Mouse (Mus musculus) heart, postnatal 36 days (tissue): ENCODE data around the gene Gm17409. TPM values are rescaled to one million over a fixed set of nuclear protein-coding genes. Genes with fewer than 3 reads are reported as not detected.
A peak's percentile ranks its signal among the peaks of the same experiment; 100 is the strongest.

Source experiments
- DNase-seq, 2 experiments: peaks; one replicate each; pipeline ENCODE4 v3.0.0; 2021 to 2022
- intact Hi-C: fragments of 180-260 bp; cut with DNase I; formaldehyde crosslinking; loops from one replicate; pipeline ENCODE4 v1.15.1; 2025
- total RNA-seq, 2 experiments: library from RNA; stranded (reverse); gene quantifications; 2 replicates each; pipeline ENCODE4 v1.2.3; 2021

The Gm17409 gene
- not detected for total RNA-seq

- DNase-seq, result no peak
- intact Hi-C loops, result loop anchor here (5.0 to 10.0 kb wide), 2 partner anchors 268 to 965 kb away; no protein-coding TSS in a partner anchor
These were observed at the start of gene Gm17409 for GRCm38 (mm10) chr2:58469816-58470215. Gene Gm17409, plus strand, starts transcription at chr2:58470116.

DNA sequence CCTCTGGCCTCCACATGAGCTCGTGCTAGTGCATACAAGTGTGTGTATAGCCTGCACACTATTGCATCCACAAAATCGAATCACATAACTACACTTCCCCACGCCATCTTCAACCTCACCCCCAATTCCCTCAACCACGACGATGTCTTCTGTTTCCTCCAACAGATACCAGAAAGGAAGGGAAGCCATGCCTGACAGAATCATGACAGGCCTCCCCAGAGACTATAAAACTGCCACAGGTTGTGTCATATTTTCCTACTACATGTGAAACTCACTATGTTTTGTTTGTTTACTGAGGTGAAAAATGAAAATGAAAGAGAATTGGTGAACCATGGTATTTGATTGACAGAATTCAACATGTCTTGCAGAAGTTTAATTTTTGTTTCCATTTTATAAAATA is 46.6 kb upstream of the Gm17409 start:
- DNase-seq, result no peak
- intact Hi-C loops, result no loop called here

DNA sequence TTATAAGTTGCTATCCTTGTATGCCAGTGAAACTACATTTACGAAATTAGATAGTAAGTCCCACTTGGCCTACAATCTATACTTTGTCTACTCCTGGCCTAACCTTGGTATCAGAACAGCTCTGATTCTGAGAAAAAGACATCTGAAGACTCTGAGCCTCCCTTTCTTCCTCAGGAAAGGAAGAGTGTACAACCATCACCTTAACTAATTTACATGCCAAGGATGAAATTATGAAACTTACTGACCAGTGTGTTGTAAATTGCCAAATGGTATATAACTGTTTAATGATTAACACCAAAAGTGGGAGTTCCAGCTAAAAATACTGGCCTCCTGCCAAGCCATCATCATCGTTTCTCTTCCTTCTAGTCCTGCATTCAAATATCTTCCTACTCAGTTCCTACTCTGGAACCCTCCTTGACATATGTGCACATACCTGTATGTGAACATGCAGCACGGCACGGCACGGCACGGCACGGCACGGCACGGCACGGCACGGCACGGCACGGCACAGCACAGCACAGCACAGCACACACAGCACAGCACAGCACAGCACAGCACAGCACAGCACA is 44.4 kb upstream of the Gm17409 start:
- DNase-seq, result no peak
- intact Hi-C loops, result no loop called here

GRCm38 (mm10) chr2:58432211-58432610 is 37.7 kb upstream of the Gm17409 start:
- intact Hi-C loops, result no loop called here
- no peak for DNase-seq

- intact Hi-C loops, result no loop called here
- no peak for DNase-seq
These were observed 36.6 kb upstream of the Gm17409 start for GRCm38 (mm10) chr2:58433317-58433716.

- DNase-seq, result no peak
- intact Hi-C loops, result no loop called here
These were observed 35.5 kb upstream of the Gm17409 start for GRCm38 (mm10) chr2:58434438-58434837.

DNA sequence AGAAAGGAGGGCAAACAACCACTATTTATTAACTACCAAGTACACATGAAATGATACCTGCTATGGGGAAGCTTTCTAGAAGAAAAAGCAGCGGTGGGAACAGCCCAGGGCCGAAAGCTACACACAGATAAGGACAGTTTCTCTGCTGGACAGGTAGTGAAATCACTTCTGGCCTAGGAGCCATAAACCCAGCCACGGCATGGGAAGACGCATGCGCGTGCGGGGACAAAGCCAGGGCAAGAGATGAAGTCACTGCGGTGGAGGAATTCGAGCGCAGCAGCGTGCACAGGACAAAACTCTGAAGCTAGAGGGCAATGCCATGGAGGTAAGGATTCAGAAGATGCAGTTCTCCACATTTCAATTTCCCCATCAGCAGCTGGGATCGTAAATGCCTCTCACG is 34.4 kb upstream of the Gm17409 start:
- no peak for DNase-seq
- intact Hi-C loops, result no loop called here

DNA sequence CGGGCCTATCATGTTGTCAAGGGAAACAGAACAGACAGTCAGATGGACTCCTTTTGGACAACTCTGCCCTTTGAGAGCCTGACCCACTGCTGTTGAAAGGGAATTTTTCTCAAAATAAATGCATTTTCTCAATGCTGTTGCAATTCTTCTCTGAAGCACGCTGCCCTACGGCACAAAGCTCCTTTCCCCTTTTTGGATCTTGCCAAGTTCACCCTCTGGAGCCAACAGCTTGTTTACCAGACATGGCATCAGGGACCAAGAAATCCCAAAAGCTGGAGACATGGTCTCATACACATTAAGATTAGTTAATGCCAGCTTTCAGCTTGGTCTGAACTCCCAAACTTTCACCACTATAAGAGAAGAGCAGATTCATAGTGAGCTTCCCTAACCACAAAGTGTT is 33.0 kb upstream of the Gm17409 start:
- no peak for DNase-seq
- intact Hi-C loops, result no loop called here

DNA sequence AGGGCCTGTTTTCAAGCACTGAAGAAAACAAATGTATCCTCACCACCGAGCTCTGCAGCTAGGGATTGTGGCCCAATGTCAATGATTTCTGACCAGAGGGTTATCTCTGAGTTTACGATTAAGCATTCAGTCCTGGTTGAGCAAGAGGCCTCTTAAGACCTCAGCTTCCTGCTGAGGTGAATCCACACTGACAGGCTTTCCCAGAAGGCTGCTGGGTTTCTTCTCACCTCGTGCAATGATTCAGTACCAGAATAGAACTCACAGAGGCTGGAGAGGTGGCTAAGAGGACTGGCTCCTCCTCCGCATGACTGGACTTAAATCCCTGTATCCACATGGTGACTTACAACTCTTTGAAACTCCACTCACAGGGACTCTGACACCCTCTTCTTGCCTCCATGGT is 26.8 kb upstream of the Gm17409 start:
- no peak for DNase-seq
- intact Hi-C loops, result no loop called here

DNA sequence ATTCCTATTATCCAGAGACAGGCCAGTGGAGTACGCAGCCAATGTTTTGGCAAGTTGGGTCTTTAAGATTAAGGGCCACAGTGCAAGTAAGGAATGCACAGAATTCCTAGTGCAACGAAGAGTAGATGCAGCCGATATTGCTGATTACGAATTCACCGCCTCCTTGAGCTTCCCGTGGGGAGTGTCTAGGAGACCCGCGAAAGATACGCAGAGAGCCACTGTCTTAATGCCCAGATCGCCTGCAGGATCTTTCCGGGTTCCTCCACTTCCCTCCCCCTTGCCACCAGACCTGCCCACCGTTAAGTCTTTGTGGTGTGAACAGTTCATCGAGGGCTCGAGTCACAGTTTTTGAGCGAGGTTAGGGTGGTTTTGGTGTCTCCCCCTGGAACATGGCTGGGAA is 22.9 kb upstream of the Gm17409 start:
- DNase-seq, result no peak
- intact Hi-C loops, result no loop called here

- intact Hi-C loops, result no loop called here
These were observed 15.6 kb upstream of the Gm17409 start for GRCm38 (mm10) chr2:58454095-58454865.

GRCm38 (mm10) chr2:58456843-58457487 is 13.0 kb upstream of the Gm17409 start:
- intact Hi-C loops, result loop anchor here (5.0 kb wide), 1 partner anchor 255 kb away; no protein-coding TSS in a partner anchor
- DNase-seq, result no peak

More at GRCm38 (mm10) chr2:58454095-58454865, 15.6 kb upstream of the Gm17409 start:
- no peak for DNase-seq

DNA sequence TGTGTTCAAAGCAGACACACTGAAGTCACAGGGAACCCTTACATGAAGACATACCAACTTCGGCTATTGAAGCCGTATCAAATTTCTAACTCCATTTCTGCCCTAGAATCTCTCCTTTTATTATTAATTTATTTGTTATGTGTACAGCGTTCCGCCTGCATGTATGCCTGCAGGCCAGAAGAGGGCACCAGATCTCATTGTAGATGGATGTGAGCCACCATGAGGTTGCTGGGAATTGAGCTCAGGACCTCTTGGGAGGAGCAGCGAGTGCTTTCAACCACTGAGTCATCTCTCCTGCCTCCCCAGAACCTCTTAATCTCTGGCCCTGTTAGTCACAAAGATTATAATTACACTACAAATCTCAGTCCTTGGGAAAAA is 12.4 kb upstream of the Gm17409 start:
- intact Hi-C loops, result loop anchor here (5.0 kb wide), 1 partner anchor 255 kb away; no protein-coding TSS in a partner anchor

GRCm38 (mm10) chr2:58458820-58459371 is 11.0 kb upstream of the Gm17409 start:
- peak in 1 of 2 experiments; percentile 30 for DNase-seq
- intact Hi-C loops, result loop anchor here (5.0 kb wide), 1 partner anchor 257 kb away; no protein-coding TSS in a partner anchor

More for the DNA sequence above, 12.4 kb upstream of the Gm17409 start:
- no peak for DNase-seq

GRCm38 (mm10) chr2:58470290-58470689 is 374 bp downstream of the Gm17409 start:
- intact Hi-C loops, result loop anchor here (5.0 to 10.0 kb wide), 2 partner anchors 268 to 965 kb away; no protein-coding TSS in a partner anchor
- DNase-seq, result no peak

- intact Hi-C loops, result loop anchor here (10.0 kb wide), 1 partner anchor 959 kb away; no protein-coding TSS in a partner anchor
- no peak for DNase-seq
These were observed 5.7 kb downstream of the Gm17409 start for GRCm38 (mm10) chr2:58475578-58475977.

GRCm38 (mm10) chr2:58476956-58477715 is 7.2 kb downstream of the Gm17409 start:
- intact Hi-C loops, result loop anchor here (1.0 to 10.0 kb wide), 4 partner anchors 56 to 958 kb away; partner anchors contain the start of genes Acvr1 and Upp2
- DNase-seq, result peak; percentile 83 to 90

GRCm38 (mm10) chr2:58478144-58478543 is 8.2 kb downstream of the Gm17409 start:
- intact Hi-C loops, result loop anchor here (2.0 to 10.0 kb wide), 2 partner anchors 23 to 957 kb away; no protein-coding TSS in a partner anchor
- no peak for DNase-seq

DNA sequence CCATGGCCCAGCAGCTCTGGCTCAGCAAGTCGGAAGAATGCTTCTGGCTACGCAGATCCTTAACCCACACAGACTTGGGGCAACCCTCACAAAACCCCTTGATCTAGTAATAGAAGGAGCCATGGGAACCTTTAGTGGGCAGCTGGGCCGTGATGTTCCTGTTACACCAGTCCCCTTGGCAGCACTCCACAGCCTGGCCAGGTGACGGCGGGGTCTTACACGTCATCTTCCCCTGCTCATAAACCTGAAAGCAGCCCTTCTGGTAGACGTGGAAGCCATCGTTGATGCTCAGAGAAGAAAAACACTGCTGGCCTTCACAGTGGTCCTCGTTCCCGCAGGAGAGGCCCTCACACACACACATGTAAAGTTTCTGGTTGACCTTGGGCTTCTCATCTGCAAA is 9.6 kb downstream of the Gm17409 start:
- no peak for DNase-seq
- intact Hi-C loops, result loop anchor here (2.0 to 10.0 kb wide), 2 partner anchors 21 to 955 kb away; no protein-coding TSS in a partner anchor

DNA sequence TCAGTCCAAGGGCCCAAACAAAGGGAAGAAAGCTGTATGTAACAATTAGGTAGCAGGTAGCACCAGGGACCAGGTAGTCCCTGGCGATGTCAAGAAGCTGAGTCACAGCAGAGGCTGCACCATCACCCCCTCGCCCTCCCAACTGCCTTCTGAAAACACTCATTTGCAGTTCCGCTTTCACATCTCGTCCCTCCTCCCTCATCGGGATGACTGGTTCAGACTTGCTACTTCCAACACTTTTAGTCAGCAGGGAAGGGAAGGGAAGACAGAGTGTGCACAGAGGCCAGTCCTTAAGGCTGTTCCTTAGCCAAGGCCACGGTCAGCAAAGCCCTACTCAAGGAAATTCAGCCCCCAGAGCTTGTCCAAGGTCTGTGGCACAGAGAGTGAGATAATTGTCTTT is 10.8 kb downstream of the Gm17409 start:
- DNase-seq, result peak in 1 of 2 experiments; percentile 22
- intact Hi-C loops, result no loop called here
